Mouse (Mus musculus) cerebellum, adult 2 months (tissue): ENCODE data around the gene 1110008L16Rik. TPM values are rescaled to one million over a fixed set of nuclear protein-coding genes. Genes with fewer than 3 reads are reported as not detected.
"Not testable (repeated sequence)": the region's sequence is repeated elsewhere in the genome, so short reads cannot be mapped to it uniquely, and the experiment has no call there.

ENCODE experiments used
- DNase-seq, 2 experiments: peaks; one replicate each; pipeline ENCODE4 v3.0.0; 2021
- H3K27ac ChIP-seq: fragments of 200-500 bp; 2 replicates; pipeline ENCODE4 v1.5.1; 2012; ENCODE audit warnings: low read length, control low read depth, inconsistent platforms; ENCODE audit not compliant: insufficient read depth
- H3K27me3 ChIP-seq: fragments of 200-500 bp; 2 replicates; pipeline ENCODE4 v1.6.1; 2012; ENCODE audit warnings: inconsistent platforms, mild to moderate bottlenecking, low read length, moderate library complexity; ENCODE audit not compliant: control insufficient read depth, insufficient read depth
- H3K4me1 ChIP-seq: fragments of 200-500 bp; 2 replicates; pipeline ENCODE4 v1.6.1; 2011; ENCODE audit warnings: low read length; ENCODE audit not compliant: control insufficient read depth, insufficient read depth
- H3K4me3 ChIP-seq: fragments of 200-500 bp; replicated peaks from 2 replicates; pipeline ENCODE3; 2011; ENCODE audit warnings: mild to moderate bottlenecking, low read depth, low read length, control low read depth; ENCODE audit not compliant: insufficient read depth
- CTCF ChIP-seq: fragments of 200-500 bp; IDR thresholded peaks from 2 replicates; pipeline ENCODE4 v1.5.1; 2011; ENCODE audit warnings: low read depth, mild to moderate bottlenecking, control low read depth, low read length, moderate library complexity, borderline replicate concordance; ENCODE audit not compliant: insufficient read depth
- POLR2A ChIP-seq: fragments of 200-500 bp; IDR thresholded peaks from 2 replicates; pipeline ENCODE4 v1.6.1; 2011; ENCODE audit warnings: low read length, control low read depth, borderline replicate concordance; ENCODE audit not compliant: insufficient read depth
- WGBS: fragments of 180-500 bp; shearing (Covaris S2); methylation state at CpG from one replicate; pipeline ENCODE4 v1.1.7; 2018; 5-methylcytosine and 5-hydroxymethylcytosine counted together
- polyA plus RNA-seq: library from polyadenylated mRNA; depleted of rRNA; stranded (reverse); fragments of >200 nt; gene quantifications from 2 replicates; pipeline ENCODE4 v1.2.3, GENCODE M21; 2012

The 1110008L16Rik gene
- polyA plus RNA-seq, 1 experiment = 5.7 TPM

- no peaks in the 10 kb centered on the region for H3K27me3 ChIP-seq
- no peak for DNase-seq
- H3K4me3 ChIP-seq = no peak overlapping the region
- no peaks in the 10 kb centered on the region for H3K4me1 ChIP-seq
- no peak overlapping the region for H3K27ac ChIP-seq
- 89% methylated on average over 18 of the region's 18 CpGs for WGBS
- TF ChIP-seq CTCF (no peak), POLR2A (no peak)
These were observed 22.4 kb downstream of the 1110008L16Rik start for GRCm38 (mm10) chr12:55321642-55322291.

GRCm38 (mm10) chr12:55325702-55326101 lies 26.3 kb downstream of the 1110008L16Rik start:
- no peak for DNase-seq
- Histone ChIP-seq H3K27ac (no peak overlapping the region), H3K4me3 (no peak overlapping the region), H3K4me1 (no peaks in the 10 kb centered on the region), H3K27me3 (no peaks in the 10 kb centered on the region)
- TF ChIP-seq CTCF (no peak), POLR2A (no peak)
- WGBS = 94% methylated on average over 7 of the region's 7 CpGs

DNA sequence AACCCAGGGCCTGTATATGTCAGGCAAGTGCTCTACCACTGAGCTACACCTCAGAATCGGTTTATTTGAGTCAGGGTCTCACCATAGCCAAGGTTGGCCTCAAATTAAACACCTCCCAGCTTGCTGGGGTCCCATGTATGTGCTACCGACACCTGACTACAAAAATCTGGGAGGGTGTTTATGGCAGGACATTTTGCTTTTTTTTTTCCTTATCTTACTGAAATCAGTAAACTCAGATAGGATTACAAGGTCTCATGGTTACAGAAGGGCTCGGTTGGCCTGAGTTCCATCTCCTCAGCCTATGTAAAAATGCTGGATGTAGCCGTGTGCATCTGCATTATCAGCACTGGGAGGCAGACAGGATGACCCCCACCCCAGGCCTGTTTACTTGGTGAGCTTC lies 29.4 kb downstream of the 1110008L16Rik start:
- Histone ChIP-seq H3K27me3 (no peaks in the 10 kb centered on the region), H3K4me1 (no peaks in the 10 kb centered on the region), H3K27ac (no peak overlapping the region), H3K4me3 (no peak overlapping the region)
- TF ChIP-seq CTCF = no peak
- no peak for TF ChIP-seq POLR2A
- no peak for DNase-seq
- 87% methylated on average over 4 of the region's 4 CpGs for WGBS

DNA sequence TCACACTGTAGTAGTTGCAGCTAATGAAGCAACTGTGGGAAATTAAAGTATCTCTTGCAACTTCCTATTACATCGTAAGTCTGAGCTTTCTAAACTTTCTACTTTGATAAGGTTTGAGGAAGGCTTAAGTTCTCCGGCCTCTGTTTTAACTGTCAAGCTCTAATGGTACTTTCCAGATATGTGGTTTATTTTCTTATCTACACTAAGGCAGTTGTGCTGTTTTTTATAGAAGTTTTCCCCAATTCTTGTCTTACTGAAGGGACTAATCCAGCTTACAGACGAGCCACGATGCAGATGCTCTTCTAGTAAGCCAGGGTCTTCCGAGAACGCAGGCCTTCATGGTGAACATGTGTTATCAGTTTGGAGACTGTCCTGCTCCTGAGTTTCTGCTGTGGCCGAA lies 30.0 kb downstream of the 1110008L16Rik start:
- DNase-seq = no peak
- Histone ChIP-seq H3K27ac (no peak overlapping the region), H3K4me1 (no peaks in the 10 kb centered on the region), H3K27me3 (no peaks in the 10 kb centered on the region), H3K4me3 (no peak overlapping the region)
- 95% methylated on average over 7 of the region's 7 CpGs for WGBS
- TF ChIP-seq CTCF (no peak), POLR2A (no peak)

DNA sequence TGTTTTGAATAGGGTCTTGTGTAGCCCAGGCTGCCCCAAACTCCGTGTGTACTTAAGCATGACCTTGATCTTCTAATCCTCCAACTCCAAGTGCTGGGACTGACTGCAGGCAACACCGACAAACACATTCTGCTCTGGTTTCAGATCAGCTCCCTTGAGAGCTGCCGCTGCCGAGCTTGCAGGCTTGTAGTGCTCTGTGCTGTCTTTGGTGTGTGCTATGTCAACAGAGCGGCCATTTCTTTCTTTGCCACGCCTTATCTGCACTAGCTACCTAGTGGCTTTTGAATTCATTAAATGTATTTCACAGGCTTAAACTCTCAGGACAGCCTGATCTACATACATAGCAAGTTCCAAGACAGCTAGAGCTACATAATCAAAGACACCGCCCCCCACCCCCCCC lies 34.3 kb downstream of the 1110008L16Rik start:
- no peak for DNase-seq
- Histone ChIP-seq H3K4me3 (no peak overlapping the region), H3K4me1 (no peaks in the 10 kb centered on the region), H3K27me3 (no peaks in the 10 kb centered on the region), H3K27ac (no peak overlapping the region)
- TF ChIP-seq POLR2A (no peak), CTCF (no peak)
- 93% methylated on average over 7 of the region's 7 CpGs for WGBS

GRCm38 (mm10) chr12:55338490-55338889 lies 39.1 kb downstream of the 1110008L16Rik start:
- WGBS = 88% methylated on average over 1 of the region's 2 CpGs
- H3K4me3 ChIP-seq, H3K27me3 ChIP-seq, H3K27ac ChIP-seq, DNase-seq, H3K4me1 ChIP-seq: not testable (repeated sequence)

DNA sequence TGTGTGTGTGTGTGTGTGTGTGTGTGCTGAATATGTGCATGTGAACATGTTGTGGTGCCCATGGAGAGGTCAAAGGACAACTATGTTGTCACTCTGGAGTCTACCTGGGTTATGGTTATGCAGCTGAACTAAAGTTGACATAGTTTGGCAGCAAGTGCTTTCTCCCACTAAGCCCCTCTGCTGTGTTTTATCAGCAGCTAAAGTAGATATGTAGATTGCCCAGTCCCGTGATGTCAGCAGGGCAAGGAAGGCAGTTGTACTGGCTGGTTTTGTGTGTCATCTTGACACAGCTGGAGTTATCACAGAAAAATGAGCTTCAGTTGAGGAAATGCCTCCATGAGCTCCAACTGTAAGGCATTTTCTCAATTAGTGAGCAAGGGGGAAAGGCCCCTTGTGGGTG lies 43.7 kb downstream of the 1110008L16Rik start:
- H3K27ac ChIP-seq, H3K4me3 ChIP-seq, DNase-seq, H3K27me3 ChIP-seq, H3K4me1 ChIP-seq: not testable (repeated sequence)
- 78% methylated on average over 1 of the region's 1 CpGs for WGBS

DNA sequence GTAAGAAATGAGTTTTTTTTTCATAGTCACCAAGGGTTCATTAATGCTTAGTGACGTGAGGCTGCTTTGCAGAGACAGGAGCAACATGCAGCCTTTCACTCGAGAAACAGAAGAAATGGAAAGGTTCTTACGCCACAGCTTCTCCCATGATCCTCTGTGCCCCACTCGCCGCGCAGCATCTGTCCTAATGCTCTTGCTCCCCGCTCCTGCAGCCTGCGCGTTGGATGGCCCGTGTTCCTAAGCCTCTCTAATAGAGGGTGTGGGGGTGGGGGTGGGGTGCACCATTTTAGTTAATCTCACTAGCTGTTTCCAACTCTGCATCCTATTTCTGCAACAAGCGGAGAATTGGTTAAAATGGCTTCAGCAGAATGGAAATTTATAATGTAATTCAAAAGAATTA lies 44.6 kb downstream of the 1110008L16Rik start:
- Histone ChIP-seq H3K27ac (no peak overlapping the region), H3K4me1 (no peaks in the 10 kb centered on the region), H3K4me3 (no peak overlapping the region), H3K27me3 (no peaks in the 10 kb centered on the region)
- TF ChIP-seq POLR2A = no peak
- TF ChIP-seq CTCF = no peak
- 85% methylated on average over 11 of the region's 11 CpGs for WGBS
- DNase-seq = no peak

GRCm38 (mm10) chr12:55344583-55344982 lies 45.2 kb downstream of the 1110008L16Rik start:
- Histone ChIP-seq H3K4me3 (no peak overlapping the region), H3K27me3 (no peaks in the 10 kb centered on the region), H3K27ac (no peak overlapping the region), H3K4me1 (no peaks in the 10 kb centered on the region)
- TF ChIP-seq CTCF = no peak
- no peak for TF ChIP-seq POLR2A
- no peak for DNase-seq
- 71% methylated on average over 13 of the region's 13 CpGs for WGBS
